Mouse (Mus musculus) ES-Bruce4 (cell line): ENCODE results near the gene Sprr2h.

Experiments used
- CTCF ChIP-seq: IDR thresholded peaks from one replicate; pipeline ENCODE4 v1.8.1; 2011; ENCODE audit warnings: low read depth, low read length
- EP300 ChIP-seq: IDR thresholded peaks from 2 replicates; pipeline ENCODE4 v1.6.1; 2011; ENCODE audit warnings: low read depth, low read length; ENCODE audit not compliant: insufficient read depth
- POLR2A ChIP-seq: IDR thresholded peaks from one replicate; pipeline ENCODE4 v1.8.1; 2011; ENCODE audit warnings: low read length; ENCODE audit not compliant: insufficient read depth

GRCm38 (mm10) chr3:92432282-92432681 is 46.8 kb downstream of the Sprr2h start, which contains the start of gene Sprr2k:
- TF ChIP-seq CTCF = no peak
- TF ChIP-seq POLR2A = no peak
- no peak for TF ChIP-seq EP300
